Mouse (Mus musculus) T-helper 17 cell (primary cell): ENCODE data around the gene Hpse.

Source experiments
- in situ Hi-C, 2 experiments: fragments of 300-600 bp; cut with MboI, MseI; formaldehyde crosslinking; loops; 1 replicate in 1 of 2; 2 replicates in 1 of 2; pipeline ENCODE4 v1.15.1; 2025; ENCODE audit warnings: high pct_unique_total_duplicates in 2 of 2

The Hpse gene

GRCm38 (mm10) chr5:100719235-100720088 is at the start of gene Hpse:
Hpse (minus strand) TSS chr5:100719716.
- in situ Hi-C loops, result no loop called here

DNA sequence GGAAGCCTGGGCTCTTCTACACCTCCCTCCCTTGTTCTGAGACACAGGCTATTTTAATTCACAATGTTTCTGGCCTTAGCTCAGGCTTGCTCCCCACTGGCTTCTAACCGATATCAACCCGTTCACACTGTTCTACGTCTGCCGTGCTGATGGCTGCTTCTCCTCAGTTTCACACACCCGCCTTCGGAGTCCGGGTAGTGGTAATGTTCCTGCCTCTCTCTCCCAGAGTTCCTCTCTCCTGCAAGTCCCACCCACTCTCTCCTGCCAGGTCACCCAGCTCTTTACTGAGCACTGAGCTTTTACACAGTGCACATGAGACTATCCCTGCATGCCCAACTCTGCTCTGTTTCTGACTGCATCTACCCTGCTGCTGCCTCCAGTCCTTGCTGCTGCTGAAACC is 46.5 kb upstream of the Hpse start:
- in situ Hi-C loops, result loop anchor here in 1 of 2 experiments (10.0 kb wide), 1 partner anchor 681 kb away; no protein-coding TSS in a partner anchor

DNA sequence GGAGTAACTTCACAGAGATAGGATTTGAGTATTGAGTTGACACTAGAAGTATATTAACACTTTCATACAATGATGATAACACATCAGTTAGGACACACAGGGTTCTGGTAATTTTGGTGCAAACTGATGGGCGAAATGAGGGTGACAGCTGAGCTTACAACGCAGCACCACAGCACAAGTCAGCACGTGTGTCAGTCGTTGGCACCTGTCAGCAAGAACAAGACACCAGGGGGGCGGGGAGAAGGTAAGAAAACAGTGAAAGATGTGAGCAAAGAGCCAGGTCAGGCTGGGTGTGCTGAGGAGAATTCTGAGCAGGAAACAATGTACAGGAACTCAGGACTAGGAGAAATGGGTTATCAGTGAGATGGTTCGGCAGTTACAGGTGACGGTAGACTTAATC is 42.2 kb upstream of the Hpse start:
- in situ Hi-C loops, result loop anchor here in 1 of 2 experiments (10.0 kb wide), 1 partner anchor 677 kb away; no protein-coding TSS in a partner anchor

DNA sequence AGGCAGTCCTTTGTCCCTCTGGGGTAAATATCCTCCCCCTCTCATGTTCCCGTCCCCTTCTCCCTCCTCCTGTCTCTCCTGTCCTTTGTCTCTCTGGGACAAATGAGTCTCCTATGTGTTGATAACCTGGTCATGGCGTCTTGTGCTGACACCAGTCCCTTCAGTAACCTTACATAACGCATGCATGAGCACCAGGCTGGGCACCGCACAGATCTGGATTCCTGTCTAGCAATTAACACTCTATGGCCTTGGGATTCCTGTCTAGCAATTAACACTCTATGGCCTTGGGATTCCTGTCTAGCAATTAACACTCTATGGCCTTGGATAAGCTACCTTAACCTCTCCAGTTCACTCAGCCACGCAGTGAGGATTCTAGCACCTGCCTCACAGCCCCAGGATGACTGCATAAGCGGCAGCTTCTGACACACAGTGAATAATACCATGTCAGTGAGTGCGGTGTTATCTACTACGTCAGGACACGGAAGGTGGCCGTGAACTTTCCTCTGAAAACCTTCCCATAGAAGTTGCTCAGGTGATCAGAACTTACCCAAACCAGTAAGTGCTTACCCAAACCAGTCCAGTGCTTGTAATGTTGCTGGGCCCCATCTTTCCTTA is 40.6 kb upstream of the Hpse start:
- in situ Hi-C loops, result loop anchor here in 1 of 2 experiments (10.0 kb wide), 1 partner anchor 675 kb away; no protein-coding TSS in a partner anchor

- in situ Hi-C loops, result no loop called here
Observed at GRCm38 (mm10) chr5:100758121-100758520, 38.6 kb upstream of the Hpse start.

DNA sequence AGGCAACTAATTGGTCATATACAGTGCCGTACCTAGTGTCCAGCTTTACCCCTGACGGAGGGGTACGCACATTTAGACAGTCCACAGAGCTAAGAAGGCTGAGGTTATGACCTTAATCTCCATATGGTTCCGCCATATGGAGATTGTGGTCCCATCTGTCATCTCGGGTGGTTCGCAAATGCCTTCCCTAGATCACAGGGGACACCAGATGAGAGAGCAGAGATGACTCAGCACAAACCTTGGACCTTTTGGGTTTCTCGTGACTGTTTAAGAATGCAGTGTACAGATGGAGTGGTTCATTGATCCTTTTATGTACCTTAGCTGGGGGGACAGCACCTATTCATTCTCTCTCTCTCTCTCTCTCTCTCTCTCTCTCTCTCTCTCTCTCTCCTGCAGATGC is 33.9 kb upstream of the Hpse start:
- in situ Hi-C loops, result no loop called here

DNA sequence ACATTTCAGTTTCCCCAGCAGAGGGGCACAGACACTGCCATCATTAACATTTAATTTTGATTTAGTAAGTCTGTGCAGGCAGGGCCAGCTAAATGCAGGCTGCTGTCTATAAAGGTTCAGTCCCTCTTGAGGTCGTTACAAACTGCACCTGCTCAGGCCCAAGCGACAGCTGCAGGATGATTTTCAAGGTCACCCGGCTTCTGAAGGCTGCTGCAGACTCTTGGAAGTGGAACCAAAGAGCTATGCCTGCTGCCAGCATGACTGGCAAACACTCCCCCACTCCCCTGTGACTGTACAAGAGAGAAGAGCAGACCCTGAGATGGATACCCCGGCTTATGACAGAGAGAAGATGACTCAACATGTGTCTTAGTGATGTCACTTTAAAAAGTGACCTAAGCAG is 32.1 kb upstream of the Hpse start:
- in situ Hi-C loops, result no loop called here

GRCm38 (mm10) chr5:100750617-100751255 is 31.2 kb upstream of the Hpse start:
- in situ Hi-C loops, result no loop called here

DNA sequence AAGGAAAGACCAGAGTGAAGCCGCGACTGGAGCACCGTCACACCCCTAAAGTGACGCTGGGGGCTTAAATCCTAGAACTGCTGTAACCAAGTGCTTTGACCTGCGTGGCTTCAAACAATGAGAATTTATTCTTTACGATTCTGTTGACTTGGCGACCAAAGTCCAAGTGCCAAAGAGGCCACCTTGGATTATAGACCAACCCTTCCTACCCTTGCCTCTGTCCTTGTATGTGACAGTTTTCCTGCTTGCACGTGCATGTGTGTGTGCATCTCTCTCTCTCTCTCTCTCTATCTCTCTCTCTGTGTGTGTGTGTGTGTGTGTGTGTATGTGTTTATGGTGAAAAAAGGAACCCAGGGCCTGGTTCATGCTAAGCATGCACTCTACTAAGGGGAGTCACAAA is 19.3 kb upstream of the Hpse start:
- in situ Hi-C loops, result no loop called here

- in situ Hi-C loops, result no loop called here
Observed at GRCm38 (mm10) chr5:100736919-100737318, 17.4 kb upstream of the Hpse start.

GRCm38 (mm10) chr5:100734535-100734934 is 15.0 kb upstream of the Hpse start:
- in situ Hi-C loops, result no loop called here

DNA sequence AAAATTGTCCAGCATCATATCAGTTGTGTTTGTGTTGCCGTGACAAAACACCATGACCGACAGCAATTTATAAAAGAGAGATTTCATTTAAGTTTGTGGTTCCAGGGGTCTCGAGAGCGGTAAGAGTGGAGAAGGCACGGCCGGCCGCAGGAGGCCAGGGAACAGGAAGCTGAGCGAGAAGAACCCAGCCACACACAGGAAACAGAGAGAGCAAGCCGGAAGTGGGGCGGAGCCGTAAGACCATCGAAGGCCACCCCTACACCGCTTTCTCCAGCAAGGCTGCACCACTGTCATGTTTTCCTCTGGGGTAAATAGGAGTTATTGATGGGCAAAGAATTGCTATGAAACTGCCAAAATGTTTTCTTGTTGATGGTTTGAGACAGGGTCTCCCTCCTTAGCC is 9.2 kb upstream of the Hpse start:
- in situ Hi-C loops, result no loop called here

- in situ Hi-C loops, result no loop called here
Observed at GRCm38 (mm10) chr5:100726001-100726400, 6.5 kb upstream of the Hpse start.

DNA sequence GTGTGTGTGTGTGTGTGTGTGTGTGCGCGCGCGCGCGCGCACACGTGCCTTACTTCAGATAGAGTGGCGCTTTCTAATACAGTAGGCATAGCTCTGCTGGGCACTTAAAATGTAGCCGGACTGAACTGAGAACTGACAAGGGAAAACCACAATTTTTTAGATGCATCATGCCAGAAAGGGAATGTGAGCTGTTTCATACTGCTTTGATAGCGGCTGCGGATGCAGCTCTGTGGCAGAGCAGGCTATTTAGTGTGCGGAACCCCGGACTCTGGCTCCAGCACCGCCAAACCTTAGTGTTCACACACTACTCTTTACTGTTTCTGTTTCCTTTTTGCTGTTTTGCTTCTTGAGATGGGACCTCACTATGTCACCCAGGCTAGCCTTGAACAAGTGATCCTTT is 2.8 kb downstream of the Hpse start:
- in situ Hi-C loops, result no loop called here

GRCm38 (mm10) chr5:100711219-100711618 is 8.3 kb downstream of the Hpse start:
- in situ Hi-C loops, result no loop called here

DNA sequence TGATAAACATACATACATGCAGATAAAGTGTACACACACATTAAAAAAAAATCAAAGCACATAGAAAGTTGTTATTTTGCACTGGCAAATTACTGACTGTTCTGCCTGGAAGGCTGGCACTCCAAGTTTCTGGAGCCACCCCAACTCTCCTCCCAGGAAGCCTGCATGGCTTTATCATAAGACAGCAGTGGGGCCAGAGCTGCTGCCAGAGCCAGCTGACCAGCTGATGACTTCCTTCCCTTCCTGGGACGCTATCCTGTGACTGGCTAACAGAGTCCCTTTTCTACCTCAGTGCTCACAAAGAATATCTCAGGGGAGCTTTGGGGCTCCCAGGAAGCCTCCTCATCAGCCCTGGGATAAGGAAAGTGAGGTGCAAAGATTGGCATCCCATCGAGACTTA is 9.5 kb downstream of the Hpse start:
- in situ Hi-C loops, result no loop called here

GRCm38 (mm10) chr5:100709035-100709434 is 10.5 kb downstream of the Hpse start:
- in situ Hi-C loops, result no loop called here

GRCm38 (mm10) chr5:100706675-100707074 is 12.8 kb downstream of the Hpse start:
- in situ Hi-C loops, result no loop called here

GRCm38 (mm10) chr5:100704272-100704671 is 15.2 kb downstream of the Hpse start:
- in situ Hi-C loops, result no loop called here

DNA sequence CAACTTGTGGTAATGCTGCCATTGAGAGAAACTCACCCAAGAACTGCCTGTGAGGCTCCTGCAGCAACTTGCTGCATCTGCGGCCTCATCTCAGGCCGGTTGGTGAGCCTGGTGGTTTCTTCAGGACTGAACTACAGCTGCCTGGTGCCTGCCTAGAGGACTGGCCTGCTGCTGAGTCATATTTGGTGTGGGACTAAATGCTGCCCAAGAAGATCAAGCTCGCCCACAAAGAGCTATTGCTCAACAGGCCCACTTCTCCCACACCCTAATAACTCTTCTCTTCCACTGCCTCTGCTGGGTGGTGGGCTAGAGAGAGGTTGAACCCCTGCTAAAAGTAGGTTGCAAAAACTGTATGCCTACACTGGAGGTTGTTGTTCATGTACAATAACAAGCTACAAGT is 17.2 kb downstream of the Hpse start:
- in situ Hi-C loops, result no loop called here

DNA sequence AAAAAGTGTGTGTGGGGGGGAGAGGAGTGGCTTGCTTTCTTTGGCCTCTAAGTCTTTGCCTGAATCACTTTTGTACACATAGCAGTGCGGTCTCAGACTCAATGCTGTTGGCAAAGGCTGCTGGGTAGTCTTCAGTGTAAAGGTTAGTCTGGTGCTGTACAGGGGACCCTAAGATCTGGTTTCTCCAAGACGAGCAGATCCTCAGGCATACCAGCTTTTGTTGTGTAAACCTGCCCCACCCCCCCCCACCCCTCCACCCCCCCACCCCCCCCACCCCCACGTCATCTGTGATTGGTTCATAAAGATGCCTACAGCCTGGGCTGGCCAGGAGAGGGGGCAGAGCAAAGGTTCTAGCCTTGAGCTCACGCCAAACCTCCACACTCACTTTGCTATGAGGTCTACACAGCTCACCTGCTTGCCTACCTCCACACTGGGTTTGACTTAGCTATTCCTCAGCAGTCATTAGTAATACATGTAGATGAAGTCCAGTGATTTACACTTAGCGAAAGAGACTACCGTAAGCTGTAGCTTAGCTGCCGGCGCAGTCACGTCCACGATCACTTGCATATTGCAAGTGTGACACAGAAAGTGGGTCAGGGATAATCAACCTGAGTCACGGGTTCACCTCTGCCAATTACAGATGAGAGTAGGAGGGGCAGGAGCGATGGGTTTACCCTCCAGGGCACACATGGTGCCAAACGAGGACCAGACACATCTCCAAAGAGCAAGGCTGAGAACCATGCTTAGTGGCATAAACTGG is 18.5 kb downstream of the Hpse start:
- in situ Hi-C loops, result no loop called here

DNA sequence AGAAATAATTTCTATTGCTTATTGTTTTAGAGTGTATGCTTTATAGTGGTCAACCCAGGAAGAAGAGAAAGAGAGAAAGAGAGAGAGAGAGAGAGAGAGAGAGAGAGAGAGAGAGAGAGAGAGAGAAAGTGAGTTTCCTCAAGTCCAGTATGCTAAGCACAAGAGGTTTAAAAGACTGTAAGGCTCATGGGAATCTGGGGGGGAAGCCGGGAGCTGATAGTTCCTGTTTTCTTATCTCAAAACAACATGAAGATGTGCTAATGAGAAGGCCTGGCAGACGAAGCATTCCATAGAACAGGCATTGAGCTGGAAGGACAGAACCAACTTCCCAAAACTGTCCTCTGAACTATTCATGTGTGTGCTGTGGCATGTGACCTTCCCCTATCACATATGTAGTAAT is 21.6 kb downstream of the Hpse start:
- in situ Hi-C loops, result no loop called here
